In genomic region chr19:47755625-47756024, GRCm38 (mm10) we compare ENCODE assay signal across 9 mouse cellular contexts. TPM values are rescaled to one million over a fixed set of nuclear protein-coding genes. Genes with fewer than 3 reads are reported as not detected.
DNase-seq lines count a peak whose midpoint lies in the region; ATAC-seq lines count a peak whose summit lies in the region.
"Had no signal": no experiment of that assay in that cellular context is flagged by ENCODE, and none has a peak within 500 bp of the region (broad histone marks: within the 10 kb centered on the region; RNA-seq: fewer than 3 reads in every experiment).

No protein-coding gene starts in this region.

- H3K9me3 ChIP-seq in heart, embryonic 15.5 days (replicated peaks), result no peaks in the 10 kb centered on the region
- H3K9me3 ChIP-seq in lung, embryonic 15.5 days, result no peaks in the 10 kb centered on the region

- no peak for ATAC-seq in heart, embryonic 15.5 days (replicated peaks; ENCODE audit: insufficient number of reproducible peaks, insufficient read depth, low FRiP score, low read depth)
- peak; percentile 11; the same call in 1 of the 2 replicates for ATAC-seq in lung, embryonic 15.5 days (ENCODE audit: borderline replicate concordance, extremely low read depth, low FRiP score, low TSS enrichment)

- H3K4me3 ChIP-seq in heart, embryonic 15.5 days, result peak overlapping the region; percentile 43
- H3K4me3 ChIP-seq in lung, embryonic 15.5 days, result peak overlapping the region; percentile 11; the same call in 1 of the 2 replicates

- H3K4me2 ChIP-seq in heart, embryonic 15.5 days, result peak overlapping the region; percentile 61
- H3K4me2 ChIP-seq in lung, embryonic 15.5 days, result peak overlapping the region; percentile 40

- intact Hi-C loops in left cerebral cortex, postnatal 36 days (cut with DNase I), result no loop called here

- no peaks in the 10 kb centered on the region for H3K36me3 ChIP-seq in heart, embryonic 15.5 days
- no peaks in the 10 kb centered on the region for H3K36me3 ChIP-seq in lung, embryonic 15.5 days

- H3K9ac ChIP-seq in heart, embryonic 15.5 days, result peak overlapping the region; percentile 31; the same call in 1 of the 2 replicates
- H3K9ac ChIP-seq in lung, embryonic 15.5 days, result no peak overlapping the region

- no peaks in the 10 kb centered on the region for H3K27me3 ChIP-seq in heart, embryonic 15.5 days
- no peaks in the 10 kb centered on the region for H3K27me3 ChIP-seq in lung, embryonic 15.5 days

- H3K4me1 ChIP-seq in heart, embryonic 15.5 days (replicated peaks), result no peaks in the 10 kb centered on the region
- no peaks in the 10 kb centered on the region for H3K4me1 ChIP-seq in lung, embryonic 15.5 days

- peak; percentile 2 for DNase-seq in embryo, embryonic 11 days
- no peak for DNase-seq in embryo, embryonic 10 days (ENCODE audit: low spot score)
- DNase-seq in A20 (ENCODE audit: low read depth, low spot score), result peak; percentile 77
- DNase-seq in cerebellum, adult 11 months, result no peak
- no peak for DNase-seq in cerebellum, postnatal 25 days
- no peak for DNase-seq in left cerebral cortex, postnatal 36 days (ENCODE audit: low spot score in 2 of 2)
- DNase-seq: midbrain, embryonic 14.5 days had no signal

- no peak overlapping the region for H3K27ac ChIP-seq in heart, embryonic 15.5 days
- no peak overlapping the region for H3K27ac ChIP-seq in lung, embryonic 15.5 days

- WGBS in heart, embryonic 15.5 days, result 48% methylated on average over 19 of the region's 19 CpGs
- WGBS in lung, embryonic 15.5 days, result 55% methylated on average over 19 of the region's 19 CpGs

RNA-seq across cellular contexts. Expression of gene Sfr1, which starts 24.1 kb away (rescaled TPM):
- polyA plus RNA-seq in heart, embryonic 15.5 days (2015; fragmentation: Nextera tagmentation; extraction: Ambion mirVana), result 173 and 175 TPM in 2 replicates
- polyA plus RNA-seq in lung, embryonic 15.5 days (2015; fragmentation: Nextera tagmentation; extraction: Ambion mirVana), result 230 and 232 TPM in 2 replicates
- 10 to 100 TPM; 83.9 to 90.7 TPM for total RNA-seq in left cerebral cortex, postnatal 36 days (2021)

Comparison
In these comparisons a context has a peak if more than half of its experiments do, and no peak if none do; other contexts are left out.
1. DNase-seq: peak in embryo, embryonic 11 days (single experiment) and A20 (single experiment); none in embryo, embryonic 10 days (single experiment), cerebellum, adult 11 months (single experiment), cerebellum, postnatal 25 days (0 of 2) and left cerebral cortex, postnatal 36 days (0 of 2).